Mouse (Mus musculus): ENCODE data around the gene Ptpn3.

The Ptpn3 gene

GRCm38 (mm10) chr4:57166922-57167870, 134.4 kb downstream of the Ptpn3 start:
- DNase-seq (ENCODE audit: low spot score): no peak

GRCm38 (mm10) chr4:57165654-57166053, 136.0 kb downstream of the Ptpn3 start:
- no peak for DNase-seq (ENCODE audit: low spot score)

- no peak for DNase-seq (ENCODE audit: low spot score)
These were observed 136.9 kb downstream of the Ptpn3 start for GRCm38 (mm10) chr4:57164578-57165210.

GRCm38 (mm10) chr4:57162789-57163722, 138.6 kb downstream of the Ptpn3 start:
- no peak for DNase-seq (ENCODE audit: low spot score)

- DNase-seq (ENCODE audit: low spot score): no peak
These were observed 141.1 kb downstream of the Ptpn3 start for GRCm38 (mm10) chr4:57160571-57160970.

GRCm38 (mm10) chr4:57156549-57157169, 145.0 kb downstream of the Ptpn3 start:
- no peak for DNase-seq (ENCODE audit: low spot score)

- no peak for DNase-seq (ENCODE audit: low spot score)
These were observed 147.8 kb downstream of the Ptpn3 start for GRCm38 (mm10) chr4:57153838-57154237.

- DNase-seq (ENCODE audit: low spot score): no peak
These were observed 148.4 kb downstream of the Ptpn3 start for GRCm38 (mm10) chr4:57153068-57153835.

- DNase-seq (ENCODE audit: low spot score): no peak
These were observed 153.5 kb downstream of the Ptpn3 start for GRCm38 (mm10) chr4:57148182-57148581.

GRCm38 (mm10) chr4:57143026-57143937, 158.4 kb downstream of the Ptpn3 start, which contains the start of gene Epb41l4b:
Gene Epb41l4b, minus strand, starts transcription at chr4:57143437.
- DNase-seq (ENCODE audit: low spot score): no peak

- DNase-seq (ENCODE audit: low spot score): no peak
These were observed 159.1 kb downstream of the Ptpn3 start for GRCm38 (mm10) chr4:57142374-57143025.

- no peak for DNase-seq (ENCODE audit: low spot score)
These were observed 159.7 kb downstream of the Ptpn3 start for GRCm38 (mm10) chr4:57141908-57142361.

GRCm38 (mm10) chr4:57140992-57141717, 160.5 kb downstream of the Ptpn3 start:
- no peak for DNase-seq (ENCODE audit: low spot score)
